Mouse (Mus musculus): ENCODE measurements around the gene Lrba. TPM values are rescaled to one million over a fixed set of nuclear protein-coding genes. Genes with fewer than 3 reads are reported as not detected.

The Lrba gene
- 25.7 and 38.2 TPM in 2 replicates for polyA plus RNA-seq (2012; rRNA removed; ENCODE audit: low replicate concordance)

GRCm38 (mm10) chr3:86224564-86225421 lies at the start of gene Lrba:
Lrba (plus strand) TSS chr3:86224680.

GRCm38 (mm10) chr3:86548091-86549015 lies 323.9 kb downstream of the Lrba start, which contains the start of gene Mab21l2:
Mab21l2 (minus strand) TSS chr3:86548629.

Other genes with a start within 250 kb of the Lrba start
- gene Prss48, start 222.2 kb upstream of the Lrba start, polyA plus RNA-seq (2012; rRNA removed; ENCODE audit: low replicate concordance) = not detected in 2 replicates
- 23.5 and 27.1 TPM in 2 replicates for gene Rps3a1, start 82.0 kb upstream of the Lrba start, polyA plus RNA-seq (2012; rRNA removed; ENCODE audit: low replicate concordance)